Mouse (Mus musculus): ENCODE results near the gene Pet117.

Pet117 gene

GRCm38 (mm10) chr2:144416859-144417258, 48.1 kb downstream of the Pet117 start:
- Histone ChIP-seq H3K27me3 (ENCODE audit: control insufficient read depth, insufficient read depth, low read length, poor library complexity, severe bottlenecking) (no peaks in the 10 kb centered on the region), H3K36me3 (ENCODE audit: control insufficient read depth, insufficient read depth, low read length, poor library complexity, severe bottlenecking) (no peaks in the 10 kb centered on the region)
- no peak for DNase-seq (ENCODE audit: low read depth, low spot score)

GRCm38 (mm10) chr2:144418062-144418461, 49.3 kb downstream of the Pet117 start:
- Histone ChIP-seq H3K27me3 (ENCODE audit: control insufficient read depth, insufficient read depth, low read length, poor library complexity, severe bottlenecking) (no peaks in the 10 kb centered on the region), H3K36me3 (ENCODE audit: control insufficient read depth, insufficient read depth, low read length, poor library complexity, severe bottlenecking) (no peaks in the 10 kb centered on the region)
- no peak for DNase-seq (ENCODE audit: low read depth, low spot score)

- no peaks in the 10 kb centered on the region for H3K27me3 ChIP-seq (ENCODE audit: control insufficient read depth, insufficient read depth, low read length, poor library complexity, severe bottlenecking)
- no peaks in the 10 kb centered on the region for H3K36me3 ChIP-seq (ENCODE audit: control insufficient read depth, insufficient read depth, low read length, poor library complexity, severe bottlenecking)
- no peak for DNase-seq (ENCODE audit: low read depth, low spot score)
Measured at GRCm38 (mm10) chr2:144422094-144422675, 53.4 kb downstream of the Pet117 start.

Measured in splenic B cell, adult 2 months (primary cell).